Mouse (Mus musculus) ES-Bruce4 (cell line): ENCODE measurements around the gene Ckmt2. TPM values are rescaled to one million over a fixed set of nuclear protein-coding genes. Genes with fewer than 3 reads are reported as not detected.
A peak's percentile ranks its signal among the peaks of the same experiment; 100 is the strongest.

Experiments
- H3K27ac ChIP-seq: 2 replicates; pipeline ENCODE4 v1.5.1; 2012; ENCODE audit warnings: low read length, inconsistent platforms; ENCODE audit not compliant: insufficient read depth
- H3K27me3 ChIP-seq: 2 replicates; pipeline ENCODE4 v1.6.1; 2012; ENCODE audit warnings: mild to moderate bottlenecking, low read length, inconsistent platforms; ENCODE audit not compliant: control insufficient read depth, poor library complexity, insufficient read depth, severe bottlenecking
- H3K36me3 ChIP-seq: 2 replicates; pipeline ENCODE4 v1.6.1; 2012; ENCODE audit warnings: inconsistent platforms, mild to moderate bottlenecking, low read length, moderate library complexity; ENCODE audit not compliant: control insufficient read depth, poor library complexity, insufficient read depth, severe bottlenecking
- H3K4me1 ChIP-seq: one replicate; pipeline ENCODE4 v1.8.1; 2011; ENCODE audit warnings: low read length; ENCODE audit not compliant: control insufficient read depth, insufficient read depth
- H3K4me3 ChIP-seq: 2 replicates; pipeline ENCODE4 v1.5.1; 2011; ENCODE audit warnings: low read depth, mild to moderate bottlenecking, low read length
- H3K9ac ChIP-seq: 2 replicates; pipeline ENCODE4 v1.6.1; 2012; ENCODE audit warnings: low read depth, mild to moderate bottlenecking, inconsistent platforms; ENCODE audit not compliant: poor library complexity, severe bottlenecking
- H3K9me3 ChIP-seq: replicated peaks from 2 replicates; pipeline ENCODE4 v1.6.1; 2012; ENCODE audit warnings: mild to moderate bottlenecking, low read length, inconsistent platforms; ENCODE audit not compliant: control insufficient read depth, poor library complexity, insufficient read depth, severe bottlenecking
- CTCF ChIP-seq: IDR thresholded peaks from one replicate; pipeline ENCODE4 v1.8.1; 2011; ENCODE audit warnings: low read depth, low read length
- EP300 ChIP-seq: IDR thresholded peaks from 2 replicates; pipeline ENCODE4 v1.6.1; 2011; ENCODE audit warnings: low read depth, low read length; ENCODE audit not compliant: insufficient read depth
- POLR2A ChIP-seq: IDR thresholded peaks from one replicate; pipeline ENCODE4 v1.8.1; 2011; ENCODE audit warnings: low read length; ENCODE audit not compliant: insufficient read depth
- polyA plus RNA-seq: library from polyadenylated mRNA; stranded (reverse); fragments of >200 nt; gene quantifications from 2 replicates; pipeline ENCODE4 v1.2.4, GENCODE M21; 2011; ENCODE audit warnings: low read depth; ENCODE audit not compliant: missing spikeins, insufficient read depth, insufficient read length

Gene Ckmt2
- polyA plus RNA-seq, 1 experiment = not detected

DNA sequence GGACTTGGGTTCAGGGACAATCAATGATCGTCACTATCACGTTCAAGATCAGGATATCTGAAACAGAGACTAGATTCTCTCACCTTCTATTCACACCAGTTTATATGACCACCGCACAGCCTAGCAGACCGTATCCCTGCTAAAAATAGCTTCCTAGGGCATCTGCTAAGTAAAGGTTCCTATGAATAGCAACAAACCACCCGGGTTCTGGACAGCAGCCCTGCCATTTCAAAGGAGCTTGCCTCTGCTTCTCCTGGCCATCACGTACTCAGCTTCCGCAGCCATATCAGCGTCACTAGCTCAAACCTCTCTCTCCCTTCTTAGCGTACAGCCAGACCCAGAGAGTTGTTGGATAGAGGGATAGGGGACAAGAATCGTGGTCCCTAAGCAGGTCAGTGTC is 665 bp upstream of the Ckmt2 start:
- H3K27me3 ChIP-seq = no peaks in the 10 kb centered on the region
- no peak overlapping the region for H3K9ac ChIP-seq
- no peak overlapping the region for H3K4me3 ChIP-seq
- TF ChIP-seq EP300 (no peak), CTCF (no peak), POLR2A (no peak)
- no peaks in the 10 kb centered on the region for H3K9me3 ChIP-seq
- no peaks in the 10 kb centered on the region for H3K4me1 ChIP-seq
- H3K36me3 ChIP-seq = no peaks in the 10 kb centered on the region
- H3K27ac ChIP-seq = no peak overlapping the region

DNA sequence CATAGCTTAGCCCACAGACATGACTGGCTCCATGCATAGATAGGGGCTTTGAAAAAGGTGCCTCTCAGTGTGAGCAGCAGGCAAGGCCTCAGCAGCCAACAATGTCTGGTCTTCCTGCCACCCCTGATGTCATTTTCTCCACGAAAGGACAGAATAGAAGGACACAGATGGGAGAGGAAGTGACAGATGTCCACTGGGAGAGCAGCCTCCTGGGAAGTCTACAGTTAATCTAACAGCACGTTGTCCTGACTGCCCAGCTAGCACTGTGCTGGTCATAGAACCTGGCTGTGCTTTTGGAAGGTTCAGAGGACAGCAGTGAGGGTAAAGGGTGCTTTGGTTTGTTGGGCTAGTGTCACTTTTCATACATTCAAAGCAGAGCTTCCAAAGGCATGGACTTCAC is 1.1 kb downstream of the Ckmt2 start:
- no peak overlapping the region for H3K27ac ChIP-seq
- no peaks in the 10 kb centered on the region; the same call in 1 of the 2 replicates for H3K27me3 ChIP-seq
- H3K4me3 ChIP-seq = no peak overlapping the region
- no peaks in the 10 kb centered on the region for H3K36me3 ChIP-seq
- H3K4me1 ChIP-seq = no peaks in the 10 kb centered on the region
- no peak overlapping the region for H3K9ac ChIP-seq
- H3K9me3 ChIP-seq = no peaks in the 10 kb centered on the region
- TF ChIP-seq EP300 (no peak), POLR2A (no peak), CTCF (no peak)

- Histone ChIP-seq H3K36me3 (no peaks in the 10 kb centered on the region), H3K4me3 (no peak overlapping the region), H3K9ac (no peak overlapping the region), H3K27ac (no peak overlapping the region), H3K9me3 (no peaks in the 10 kb centered on the region), H3K27me3 (no peaks in the 10 kb centered on the region; the same call in 1 of the 2 replicates), H3K4me1 (no peaks in the 10 kb centered on the region)
- TF ChIP-seq POLR2A (no peak), CTCF (no peak), EP300 (no peak)
Measured at GRCm38 (mm10) chr13:91874565-91874964, 2.1 kb downstream of the Ckmt2 start.

DNA sequence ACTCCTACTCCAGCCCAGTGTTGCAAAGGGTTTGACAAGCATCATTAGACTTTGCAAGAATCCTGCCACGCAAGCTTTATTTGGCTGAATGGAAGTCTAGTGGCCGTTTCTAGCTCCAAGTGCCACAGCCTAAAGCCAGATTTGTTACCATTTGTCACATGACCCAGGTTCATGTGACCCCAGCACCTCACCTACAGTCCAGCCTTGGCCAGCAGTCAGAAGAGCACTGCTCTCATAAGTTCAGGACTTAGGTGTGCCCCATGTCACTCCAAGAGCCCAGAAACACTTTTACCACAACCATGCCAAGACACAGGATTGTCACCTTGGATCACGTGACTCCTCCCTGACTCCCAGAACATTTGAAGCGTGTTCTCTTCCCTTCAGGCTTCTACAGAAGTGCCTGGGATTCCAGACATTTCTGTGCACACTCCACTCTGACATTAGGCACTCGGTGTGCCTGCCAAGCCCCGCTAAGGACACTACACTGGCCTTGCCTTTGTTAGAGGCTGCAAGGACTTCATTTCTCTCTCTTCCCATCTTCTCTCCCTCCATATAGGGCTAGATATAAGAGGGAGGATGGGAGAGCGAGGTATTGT is 2.9 kb downstream of the Ckmt2 start:
- no peak overlapping the region for H3K4me3 ChIP-seq

GRCm38 (mm10) chr13:91868577-91868976 is 8.1 kb downstream of the Ckmt2 start:
- H3K36me3 ChIP-seq = no peaks in the 10 kb centered on the region
- H3K4me3 ChIP-seq = no peak overlapping the region
- H3K9me3 ChIP-seq = no peaks in the 10 kb centered on the region
- no peak overlapping the region for H3K27ac ChIP-seq
- TF ChIP-seq CTCF (no peak), POLR2A (no peak), EP300 (no peak)
- H3K4me1 ChIP-seq = no peaks in the 10 kb centered on the region
- no peak overlapping the region for H3K9ac ChIP-seq
- no peaks in the 10 kb centered on the region; the same call in 1 of the 2 replicates for H3K27me3 ChIP-seq

More for the DNA sequence above, 2.9 kb downstream of the Ckmt2 start:
- Histone ChIP-seq H3K27me3 (no peaks in the 10 kb centered on the region; the same call in 1 of the 2 replicates), H3K27ac (no peak overlapping the region), H3K9me3 (no peaks in the 10 kb centered on the region), H3K36me3 (no peaks in the 10 kb centered on the region), H3K4me1 (no peaks in the 10 kb centered on the region), H3K9ac (no peak overlapping the region)
- TF ChIP-seq CTCF = no peak
- TF ChIP-seq POLR2A = no peak
- no peak for TF ChIP-seq EP300

DNA sequence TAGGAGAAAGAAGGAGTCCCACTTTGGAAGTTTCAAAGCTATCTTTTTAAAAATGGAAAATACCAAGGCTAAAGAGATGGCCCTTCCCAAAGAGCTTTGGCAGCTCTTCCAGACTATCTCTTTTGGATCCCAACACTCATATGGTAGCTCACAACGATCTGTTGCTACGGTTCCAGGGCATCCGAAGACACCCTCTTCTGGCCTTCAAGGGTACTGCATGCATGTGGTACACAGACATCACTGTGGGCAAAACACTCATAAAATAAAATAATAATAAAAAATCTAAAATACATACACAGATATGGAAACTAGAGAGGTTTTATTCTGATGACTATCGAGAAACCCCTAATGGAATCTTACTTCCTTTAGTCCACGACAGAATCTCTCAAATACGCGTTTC is 17.9 kb downstream of the Ckmt2 start:
- Histone ChIP-seq H3K9ac (no peak overlapping the region), H3K27ac (no peak overlapping the region), H3K36me3 (no peaks in the 10 kb centered on the region), H3K4me3 (no peak overlapping the region), H3K9me3 (no peaks in the 10 kb centered on the region), H3K4me1 (no peaks in the 10 kb centered on the region), H3K27me3 (no peaks in the 10 kb centered on the region)
- no peak for TF ChIP-seq POLR2A
- peak; percentile 45 for TF ChIP-seq CTCF
